Mouse (Mus musculus): ENCODE data around the gene Cntfr.

Cntfr gene

GRCm38 (mm10) chr4:41610594-41610980, 86.3 kb downstream of the Cntfr start:
- no peak for DNase-seq (ENCODE audit: low spot score)

- DNase-seq (ENCODE audit: low spot score), result no peak
Measured at GRCm38 (mm10) chr4:41609681-41610593, 87.0 kb downstream of the Cntfr start.

Data from testis, postnatal 10 days (tissue).